In the genomic region with DNA sequence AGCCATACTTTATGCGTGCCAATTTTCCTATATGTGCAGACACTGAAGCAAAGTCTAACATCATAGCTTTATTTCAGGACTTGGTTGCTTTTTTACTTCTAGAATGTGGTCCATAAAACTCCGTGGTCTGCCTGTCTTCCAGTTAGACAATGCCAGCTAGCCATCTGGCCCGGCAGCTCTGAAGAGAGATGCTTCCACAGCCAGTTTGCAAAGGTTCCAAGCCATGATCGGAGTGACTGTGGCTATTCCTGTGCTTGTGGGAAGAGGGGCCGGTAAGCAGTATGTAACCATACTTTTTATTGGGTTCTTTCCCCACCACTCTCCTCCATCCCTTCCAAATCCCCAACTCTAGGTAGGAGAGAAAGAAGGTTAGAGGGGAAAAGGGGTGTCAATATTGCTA, we compare ENCODE assay signal across 28 mouse cellular contexts. TPM values are rescaled to one million over a fixed set of nuclear protein-coding genes. Genes with fewer than 3 reads are reported as not detected.
A peak's percentile ranks its signal among the peaks of the same experiment; 100 is the strongest.
DNase-seq lines count a peak whose midpoint lies in the region; ATAC-seq and TF ChIP-seq lines count a peak whose summit lies in the region.
"Not testable (repeated sequence)": the region's sequence is repeated elsewhere in the genome, so short reads cannot be mapped to it uniquely, and the experiment has no call there.
"Had no signal": no experiment of that assay in that cellular context is flagged by ENCODE, and none has a peak within 500 bp of the region (broad histone marks: within the 10 kb centered on the region; RNA-seq: fewer than 3 reads in every experiment).

No protein-coding gene starts in this region.

- 61% methylated on average over 5 of the region's 5 CpGs for WGBS in cerebellum, adult 2 months

- peak; percentile 9 for DNase-seq in cerebellum, adult 2 months
- DNase-seq in cerebellum, postnatal 14 days, result peak; percentile 17 to 20
- DNase-seq in layer of hippocampus, adult 2 months (ENCODE audit: low spot score in 2 of 2), result not testable (repeated sequence)
- peak; percentile 2 to 6 for DNase-seq in layer of hippocampus, postnatal 36 days
- DNase-seq in right cerebral cortex, postnatal 10 days (ENCODE audit: low spot score in 2 of 2), result peak; percentile 42 to 57

- H3K27ac ChIP-seq in cerebellum, adult 2 months (ENCODE audit: insufficient read depth, low read length), result not testable (repeated sequence)
- H3K27ac ChIP-seq in layer of hippocampus, adult 2 months, result peak overlapping the region; percentile 36; the same call in 1 of the 2 replicates

- not testable (repeated sequence) for H3K27me3 ChIP-seq in cerebellum, adult 2 months (ENCODE audit: control insufficient read depth, insufficient read depth, low read length)

- TF ChIP-seq POLR2A in cerebellum, adult 2 months (IDR thresholded peaks at IDR 0.05; ENCODE audit: borderline replicate concordance, insufficient read depth, low read length), result not testable (repeated sequence)

- TF ChIP-seq CTCF in cerebellum, adult 2 months (IDR thresholded peaks at IDR 0.05; ENCODE audit: borderline replicate concordance, insufficient read depth, low read depth, low read length); layer of hippocampus, adult 2 months (conservative IDR thresholded peaks at IDR 0.05): not testable (repeated sequence)

- ATAC-seq in frontal cortex, adult (ENCODE audit: low TSS enrichment), result peak; percentile 81

- H3K4me1 ChIP-seq in cerebellum, adult 2 months (ENCODE audit: control insufficient read depth, insufficient read depth, low read length), result not testable (repeated sequence)

- not testable (repeated sequence) for H3K4me3 ChIP-seq in cerebellum, adult 2 months (replicated peaks; ENCODE audit: insufficient read depth, low read depth, low read length); layer of hippocampus, adult 2 months

RNA-seq across cellular contexts. Expression of gene Olfr1555-ps1, which starts 5.5 kb away (rescaled TPM):
- not detected in 2 replicates for polyA plus RNA-seq in cerebellum, adult 2 months (2012; rRNA removed)
- not detected for total RNA-seq in layer of hippocampus, adult 2 months (2021)
- total RNA-seq in layer of hippocampus, postnatal 36 days (2021), result not detected
- total RNA-seq: adrenal gland, adult 8-10 months; adrenal gland, postnatal 25 days; common myeloid progenitor, adult 5-6 weeks; ES-E14; gastrocnemius, adult 18-20 months; gastrocnemius, postnatal 10 days; gastrocnemius, postnatal 4 days; heart, adult 8-10 months; heart, postnatal 25 days; hematopoietic stem cell, adult 5-6 weeks had no signal
- polyA plus RNA-seq: brain, embryonic 14.5 days; embryonic facial prominence, embryonic 12.5 days; forebrain, embryonic 11.5 days; forebrain, embryonic 14.5 days; heart, embryonic 11.5 days; heart, embryonic 14.5 days; heart, postnatal 0 days; hindbrain, embryonic 12.5 days; hindbrain, embryonic 15.5 days; intestine, embryonic 14.5 days had no signal

RNA-seq across cellular contexts. Expression of gene Olfr1431, which starts 25.0 kb away (rescaled TPM):
- not detected in 2 replicates for polyA plus RNA-seq in cerebellum, adult 2 months (2012; rRNA removed)
- not detected for total RNA-seq in layer of hippocampus, adult 2 months (2021)
- total RNA-seq in layer of hippocampus, postnatal 36 days (2021), result not detected
- total RNA-seq: adrenal gland, adult 8-10 months; adrenal gland, postnatal 25 days; common myeloid progenitor, adult 5-6 weeks; gastrocnemius, adult 18-20 months; gastrocnemius, postnatal 10 days; gastrocnemius, postnatal 4 days; heart, adult 8-10 months; heart, postnatal 25 days; hematopoietic stem cell, adult 5-6 weeks had no signal
- polyA plus RNA-seq: activated CD4-positive, CD25-positive, alpha-beta regulatory T cell, adult 4 months; brain, embryonic 14.5 days; embryonic facial prominence, embryonic 12.5 days; embryonic facial prominence, embryonic 15.5 days; forebrain, embryonic 11.5 days; forebrain, embryonic 14.5 days; heart, embryonic 11.5 days; heart, embryonic 14.5 days; heart, postnatal 0 days; hindbrain, embryonic 12.5 days; hindbrain, embryonic 15.5 days; intestine, embryonic 14.5 days had no signal

RNA-seq across cellular contexts. Expression of gene Olfr76, which starts 52.4 kb away (rescaled TPM):
- not detected in 2 replicates for polyA plus RNA-seq in cerebellum, adult 2 months (2012; rRNA removed)
- not detected for total RNA-seq in layer of hippocampus, adult 2 months (2021)
- not detected for total RNA-seq in layer of hippocampus, postnatal 36 days (2021)
- total RNA-seq: adrenal gland, adult 8-10 months; adrenal gland, postnatal 25 days; common myeloid progenitor, adult 5-6 weeks; ES-E14; gastrocnemius, adult 18-20 months; gastrocnemius, postnatal 10 days; gastrocnemius, postnatal 4 days; heart, adult 8-10 months; heart, postnatal 25 days; hematopoietic stem cell, adult 5-6 weeks had no signal
- polyA plus RNA-seq: activated CD4-positive, CD25-positive, alpha-beta regulatory T cell, adult 4 months; brain, embryonic 14.5 days; embryonic facial prominence, embryonic 12.5 days; embryonic facial prominence, embryonic 15.5 days; forebrain, embryonic 11.5 days; forebrain, embryonic 14.5 days; heart, embryonic 11.5 days; heart, embryonic 14.5 days; heart, postnatal 0 days; hindbrain, embryonic 12.5 days; hindbrain, embryonic 15.5 days; intestine, embryonic 14.5 days had no signal

RNA-seq across cellular contexts. Expression of gene Olfr1432, which starts 57.0 kb away (rescaled TPM):
- polyA plus RNA-seq in cerebellum, adult 2 months (2012; rRNA removed), result not detected in 2 replicates
- not detected for total RNA-seq in layer of hippocampus, adult 2 months (2021)
- total RNA-seq in layer of hippocampus, postnatal 36 days (2021), result not detected
- total RNA-seq: adrenal gland, adult 8-10 months; adrenal gland, postnatal 25 days; common myeloid progenitor, adult 5-6 weeks; ES-E14; gastrocnemius, adult 18-20 months; gastrocnemius, postnatal 10 days; gastrocnemius, postnatal 4 days; heart, adult 8-10 months; heart, postnatal 25 days; hematopoietic stem cell, adult 5-6 weeks had no signal
- polyA plus RNA-seq: activated CD4-positive, CD25-positive, alpha-beta regulatory T cell, adult 4 months; brain, embryonic 14.5 days; embryonic facial prominence, embryonic 12.5 days; embryonic facial prominence, embryonic 15.5 days; forebrain, embryonic 11.5 days; forebrain, embryonic 14.5 days; heart, embryonic 11.5 days; heart, embryonic 14.5 days; heart, postnatal 0 days; hindbrain, embryonic 12.5 days; hindbrain, embryonic 15.5 days; intestine, embryonic 14.5 days had no signal

RNA-seq across cellular contexts. Expression of gene Olfr1428, which starts 59.7 kb away (rescaled TPM):
- not detected in 2 replicates for polyA plus RNA-seq in cerebellum, adult 2 months (2012; rRNA removed)
- total RNA-seq in layer of hippocampus, adult 2 months (2021), result not detected
- not detected for total RNA-seq in layer of hippocampus, postnatal 36 days (2021)
- total RNA-seq: adrenal gland, adult 8-10 months; adrenal gland, postnatal 25 days; common myeloid progenitor, adult 5-6 weeks; ES-E14; gastrocnemius, adult 18-20 months; gastrocnemius, postnatal 10 days; gastrocnemius, postnatal 4 days; heart, adult 8-10 months; heart, postnatal 25 days; hematopoietic stem cell, adult 5-6 weeks had no signal
- polyA plus RNA-seq: activated CD4-positive, CD25-positive, alpha-beta regulatory T cell, adult 4 months; brain, embryonic 14.5 days; embryonic facial prominence, embryonic 12.5 days; embryonic facial prominence, embryonic 15.5 days; forebrain, embryonic 11.5 days; forebrain, embryonic 14.5 days; heart, embryonic 11.5 days; heart, embryonic 14.5 days; heart, postnatal 0 days; hindbrain, embryonic 12.5 days; hindbrain, embryonic 15.5 days; intestine, embryonic 14.5 days had no signal
